Mouse (Mus musculus): ENCODE data around the gene Actr10.

- TF ChIP-seq POLR2A (IDR thresholded peaks at IDR 0.05; ENCODE audit: low read depth, low read length): no peak
- no peak for TF ChIP-seq ELF1 (IDR thresholded peaks at IDR 0.05; ENCODE audit: low read depth, low read length)
- no peak for TF ChIP-seq ZMIZ1 (IDR thresholded peaks at IDR 0.05; ENCODE audit: low read depth, low read length)
- no peak for TF ChIP-seq E2F4 (IDR thresholded peaks at IDR 0.05; ENCODE audit: insufficient replicate concordance, low read depth, low read length)
- no peak for TF ChIP-seq CTCF (conservative IDR thresholded peaks at IDR 0.05 in 1 of 2, IDR thresholded peaks at IDR 0.05 in 1 of 2; ENCODE audit: low read depth in 2 of 2, low read length in 2 of 2)
- TF ChIP-seq HCFC1 (IDR thresholded peaks at IDR 0.05; ENCODE audit: low read depth, low read length): no peak
- no peak for TF ChIP-seq TCF12 (IDR thresholded peaks at IDR 0.05; ENCODE audit: low read depth, low read length)
- no peak for TF ChIP-seq ZC3H11A (IDR thresholded peaks at IDR 0.05; ENCODE audit: low read depth, low read length)
- TF ChIP-seq RAD21 (IDR thresholded peaks at IDR 0.05; ENCODE audit: low read depth, low read length): no peak
- TF ChIP-seq RCOR1 (conservative IDR thresholded peaks at IDR 0.05; ENCODE audit: low read depth, low read length): no peak
These were observed 68.5 kb downstream of the Actr10 start for GRCm38 (mm10) chr12:71006141-71006540.
